Mouse (Mus musculus) hindbrain, embryonic 14.5 days (tissue): ENCODE data around the gene Rasgef1b. TPM values are rescaled to one million over a fixed set of nuclear protein-coding genes. Genes with fewer than 3 reads are reported as not detected.

Source experiments
- ATAC-seq: fragments of 200-750 bp; cut with Nextera tagmentation; 2 replicates; pipeline ENCODE4 v1.8.0; 2017; ENCODE audit warnings: moderate number of reproducible peaks, mild to moderate bottlenecking, moderate TSS enrichment, moderate library complexity; ENCODE audit not compliant: low FRiP score
- DNase-seq: peaks from one replicate; pipeline ENCODE4 v3.0.0-alpha.2; 2015; ENCODE audit warnings: low spot score
- H3K27ac ChIP-seq: fragments of 300-500 bp; sonication (generic); 2 replicates; pipeline ENCODE4 v1.5.1; 2014; ENCODE audit warnings: mild to moderate bottlenecking, moderate library complexity
- H3K27me3 ChIP-seq: fragments of 300-500 bp; sonication (generic); 2 replicates; pipeline ENCODE4 v1.6.1; 2014; ENCODE audit warnings: mild to moderate bottlenecking, low read length, mixed read lengths; ENCODE audit not compliant: control insufficient read depth, insufficient read depth
- H3K36me3 ChIP-seq: fragments of 300-500 bp; sonication (generic); replicated peaks from 2 replicates; pipeline ENCODE4 v1.6.1; 2014; ENCODE audit not compliant: control insufficient read depth, insufficient read depth
- H3K4me1 ChIP-seq: fragments of 300-500 bp; sonication (generic); replicated peaks from 2 replicates; pipeline ENCODE4 v1.6.1; 2014; ENCODE audit warnings: antibody characterized with exemption, low read length, mixed read lengths; ENCODE audit not compliant: control insufficient read depth, insufficient read depth
- H3K4me2 ChIP-seq: fragments of 300-500 bp; sonication (generic); replicated peaks from 2 replicates; pipeline ENCODE4 v1.6.1; 2014; ENCODE audit warnings: mild to moderate bottlenecking, moderate library complexity
- H3K4me3 ChIP-seq: fragments of 300-500 bp; sonication (generic); replicated peaks from 2 replicates; pipeline ENCODE4 v1.5.1; 2014; ENCODE audit warnings: mild to moderate bottlenecking, low read length
- H3K9ac ChIP-seq: fragments of 300-500 bp; sonication (generic); 2 replicates; pipeline ENCODE4 v1.6.1; 2014
- H3K9me3 ChIP-seq: fragments of 300-500 bp; sonication (generic); 2 replicates; pipeline ENCODE4 v1.6.1; 2016; ENCODE audit warnings: low read length; ENCODE audit not compliant: control insufficient read depth
- WGBS: fragments of 180-500 bp; shearing (Covaris S2); extraction: QIAGEN DNeasy Blood & Tissue Kit; methylation state at CpG from one replicate; pipeline ENCODE4 v1.1.7; 2014; 5-methylcytosine and 5-hydroxymethylcytosine counted together
- polyA plus RNA-seq: library from polyadenylated mRNA; unstranded; fragments of >200 nt; fragmentation: Nextera tagmentation; extraction: Ambion mirVana; gene quantifications from 2 replicates; pipeline ENCODE4 v1.2.1, GENCODE M21; 2014

The Rasgef1b gene
- polyA plus RNA-seq, 1 experiment from 2014 or later: 51.5 TPM

- no peak overlapping the region for H3K4me2 ChIP-seq
- no peak overlapping the region for H3K9ac ChIP-seq
- DNase-seq (no peak), ATAC-seq (no peak)
- H3K27me3 ChIP-seq: no peaks in the 10 kb centered on the region; the same call in 1 of the 2 replicates
- WGBS: 56% methylated on average over 5 of the region's 5 CpGs
- H3K9me3 ChIP-seq: no peaks in the 10 kb centered on the region
- H3K27ac ChIP-seq: peak overlapping the region; percentile 54; the same call in 1 of the 2 replicates
- H3K4me1 ChIP-seq: peaks cover 27% of the 10 kb centered on the region
- no peaks in the 10 kb centered on the region for H3K36me3 ChIP-seq
- no peak overlapping the region for H3K4me3 ChIP-seq
These were observed 325.5 kb downstream of the Rasgef1b start for GRCm38 (mm10) chr5:99403325-99403724.

GRCm38 (mm10) chr5:99402784-99403183 is 326.1 kb downstream of the Rasgef1b start:
- H3K36me3 ChIP-seq: no peaks in the 10 kb centered on the region
- ATAC-seq (peak; percentile 63), DNase-seq (peak; percentile 56)
- 14% methylated on average over 2 of the region's 2 CpGs for WGBS
- no peaks in the 10 kb centered on the region; the same call in 1 of the 2 replicates for H3K27me3 ChIP-seq
- no peak overlapping the region for H3K9ac ChIP-seq
- no peaks in the 10 kb centered on the region for H3K9me3 ChIP-seq
- H3K27ac ChIP-seq: peak overlapping the region; percentile 62
- H3K4me1 ChIP-seq: peaks cover 27% of the 10 kb centered on the region
- no peak overlapping the region for H3K4me2 ChIP-seq
- H3K4me3 ChIP-seq: no peak overlapping the region

- 13% methylated on average over 7 of the region's 7 CpGs for WGBS
- Histone ChIP-seq H3K4me3 (no peak overlapping the region), H3K4me2 (no peak overlapping the region), H3K27me3 (no peaks in the 10 kb centered on the region; the same call in 1 of the 2 replicates), H3K36me3 (no peaks in the 10 kb centered on the region), H3K9me3 (no peaks in the 10 kb centered on the region), H3K4me1 (peaks cover 27% of the 10 kb centered on the region), H3K9ac (0 out of 2 replicates have a peak overlapping the region, but pooled peaks have one; percentile 7), H3K27ac (peak overlapping the region; percentile 62)
- peak; percentile 61 for ATAC-seq
- peak; percentile 51 for DNase-seq
These were observed 326.6 kb downstream of the Rasgef1b start for GRCm38 (mm10) chr5:99402297-99402696.

GRCm38 (mm10) chr5:99399855-99400626 is 328.8 kb downstream of the Rasgef1b start:
- Histone ChIP-seq H3K9ac (no peak overlapping the region), H3K4me2 (no peak overlapping the region), H3K27ac (no peak overlapping the region), H3K36me3 (no peaks in the 10 kb centered on the region), H3K4me1 (peaks cover 27% of the 10 kb centered on the region), H3K27me3 (peaks cover 8% of the 10 kb centered on the region; the same call in 1 of the 2 replicates), H3K9me3 (no peaks in the 10 kb centered on the region), H3K4me3 (no peak overlapping the region)
- 64% methylated on average over 7 of the region's 7 CpGs for WGBS
- no peak for DNase-seq
- ATAC-seq: no peak

GRCm38 (mm10) chr5:99398472-99399070 is 330.3 kb downstream of the Rasgef1b start:
- H3K36me3 ChIP-seq: no peaks in the 10 kb centered on the region
- no peak overlapping the region for H3K4me2 ChIP-seq
- ATAC-seq: no peak
- no peak overlapping the region for H3K4me3 ChIP-seq
- peaks cover 27% of the 10 kb centered on the region for H3K4me1 ChIP-seq
- peaks cover 14% of the 10 kb centered on the region for H3K27me3 ChIP-seq
- H3K9ac ChIP-seq: no peak overlapping the region
- DNase-seq: no peak
- H3K27ac ChIP-seq: no peak overlapping the region
- H3K9me3 ChIP-seq: no peaks in the 10 kb centered on the region
- 65% methylated on average over 5 of the region's 5 CpGs for WGBS

- peaks cover 23% of the 10 kb centered on the region for H3K27me3 ChIP-seq
- WGBS: 87% methylated on average over 5 of the region's 5 CpGs
- no peak for DNase-seq
- 0 out of 2 replicates have a peak, but pooled peaks cover 5% of the 10 kb centered on the region for H3K4me1 ChIP-seq
- H3K36me3 ChIP-seq: no peaks in the 10 kb centered on the region
- no peak overlapping the region for H3K27ac ChIP-seq
- H3K4me2 ChIP-seq: no peak overlapping the region
- H3K4me3 ChIP-seq: no peak overlapping the region
- H3K9ac ChIP-seq: no peak overlapping the region
- no peaks in the 10 kb centered on the region for H3K9me3 ChIP-seq
- no peak for ATAC-seq
These were observed 334.3 kb downstream of the Rasgef1b start for GRCm38 (mm10) chr5:99394578-99394977.

- H3K27me3 ChIP-seq: peaks cover 51% of the 10 kb centered on the region
- 9% methylated on average over 3 of the region's 3 CpGs for WGBS
- ATAC-seq: no peak
These were observed 337.3 kb downstream of the Rasgef1b start for GRCm38 (mm10) chr5:99391525-99391924.

GRCm38 (mm10) chr5:99390776-99391175 is 338.1 kb downstream of the Rasgef1b start:
- 52% methylated on average over 7 of the region's 7 CpGs for WGBS
- H3K9me3 ChIP-seq: no peaks in the 10 kb centered on the region
- no peak overlapping the region for H3K9ac ChIP-seq
- peaks cover 51% of the 10 kb centered on the region for H3K27me3 ChIP-seq
- H3K36me3 ChIP-seq: no peaks in the 10 kb centered on the region
- H3K4me1 ChIP-seq: peaks cover 10% of the 10 kb centered on the region
- DNase-seq: no peak
- H3K4me3 ChIP-seq: no peak overlapping the region
- no peak for ATAC-seq
- no peak overlapping the region for H3K27ac ChIP-seq
- H3K4me2 ChIP-seq: no peak overlapping the region

More at GRCm38 (mm10) chr5:99391525-99391924, 337.3 kb downstream of the Rasgef1b start:
- H3K9me3 ChIP-seq: no peaks in the 10 kb centered on the region
- DNase-seq: no peak
- no peak overlapping the region for H3K4me3 ChIP-seq
- H3K36me3 ChIP-seq: no peaks in the 10 kb centered on the region
- peaks cover 3% of the 10 kb centered on the region; the same call in 1 of the 2 replicates for H3K4me1 ChIP-seq
- H3K4me2 ChIP-seq: no peak overlapping the region
- H3K27ac ChIP-seq: no peak overlapping the region
- H3K9ac ChIP-seq: no peak overlapping the region

- ATAC-seq (no peak), DNase-seq (no peak)
- Histone ChIP-seq H3K27ac (no peak overlapping the region), H3K9ac (no peak overlapping the region), H3K4me3 (no peak overlapping the region), H3K36me3 (no peaks in the 10 kb centered on the region), H3K9me3 (no peaks in the 10 kb centered on the region), H3K4me2 (no peak overlapping the region), H3K27me3 (peaks cover 46% of the 10 kb centered on the region), H3K4me1 (peaks cover 14% of the 10 kb centered on the region)
- WGBS: 79% methylated on average over 3 of the region's 3 CpGs
These were observed 338.6 kb downstream of the Rasgef1b start for GRCm38 (mm10) chr5:99390314-99390713.
